Mouse (Mus musculus) ES-Bruce4 (cell line): ENCODE measurements around the gene Tmem198b.

Source experiments
- CTCF ChIP-seq: IDR thresholded peaks from one replicate; pipeline ENCODE4 v1.8.1; 2011; ENCODE audit warnings: low read depth, low read length
- POLR2A ChIP-seq: IDR thresholded peaks from one replicate; pipeline ENCODE4 v1.8.1; 2011; ENCODE audit warnings: low read length; ENCODE audit not compliant: insufficient read depth

- TF ChIP-seq CTCF (no peak), POLR2A (no peak)
Observed at GRCm38 (mm10) chr10:128779011-128779795, 25.0 kb downstream of the Tmem198b start.
